Mouse (Mus musculus): ENCODE measurements around the gene Prkcb. TPM values are rescaled to one million over a fixed set of nuclear protein-coding genes. Genes with fewer than 3 reads are reported as not detected.

Prkcb gene
- total RNA-seq, 4 experiments from 2014 or later: 0.15 to 1.2 (median 0.73) TPM

DNA sequence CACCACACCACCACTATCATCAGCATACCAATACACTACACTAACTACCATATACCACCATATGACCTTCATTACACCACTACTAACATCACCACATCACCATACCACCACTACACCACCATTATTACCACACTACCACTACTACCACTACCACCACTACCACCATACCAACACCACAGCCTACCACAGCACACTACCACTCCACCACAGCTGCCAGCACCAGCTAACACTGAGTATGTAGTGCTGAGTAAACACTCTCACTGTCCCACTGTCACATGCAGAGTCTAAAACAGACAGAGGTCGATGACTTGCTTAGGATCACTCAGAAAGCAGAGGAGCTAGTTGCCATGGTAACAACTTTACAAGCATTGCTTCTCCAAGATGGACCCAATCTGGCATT lies 78.1 kb downstream of the Prkcb start:
- no peak for DNase-seq (ENCODE audit: low spot score in 2 of 2)

DNA sequence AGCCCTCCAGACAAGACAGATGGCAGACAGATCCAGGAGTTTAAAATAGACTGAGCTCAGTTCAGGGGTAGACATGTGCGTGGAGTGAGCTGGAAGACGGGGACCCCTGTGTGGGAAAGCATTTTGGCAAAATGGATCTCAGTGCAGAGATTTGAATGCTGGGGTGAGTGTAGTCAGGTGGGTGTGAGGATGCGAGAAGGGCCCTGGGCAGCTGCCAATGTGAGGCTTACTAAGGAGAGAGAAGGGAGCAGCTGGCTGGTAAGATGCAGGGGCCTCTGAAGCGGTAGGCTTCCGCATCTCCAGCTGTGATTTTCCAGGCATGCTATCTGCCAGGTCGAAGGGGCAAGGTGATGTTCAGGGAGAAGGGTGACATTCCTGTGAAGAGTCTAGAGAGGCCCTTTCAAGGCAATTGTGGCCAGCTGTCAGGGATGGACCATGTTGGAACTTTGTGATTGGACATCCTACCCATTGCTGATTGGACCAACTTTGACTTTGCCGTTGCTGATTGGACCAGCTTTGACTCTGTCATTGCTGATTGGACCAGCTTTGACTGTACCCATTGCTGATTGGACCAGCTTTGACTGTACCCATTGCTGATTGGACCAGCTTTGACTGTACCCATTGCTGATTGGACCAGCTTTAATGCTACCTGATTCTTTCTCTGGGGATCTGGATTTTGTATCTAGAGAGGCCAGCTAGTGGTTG lies 78.9 kb downstream of the Prkcb start:
- DNase-seq (ENCODE audit: low spot score in 2 of 2): no peak

DNA sequence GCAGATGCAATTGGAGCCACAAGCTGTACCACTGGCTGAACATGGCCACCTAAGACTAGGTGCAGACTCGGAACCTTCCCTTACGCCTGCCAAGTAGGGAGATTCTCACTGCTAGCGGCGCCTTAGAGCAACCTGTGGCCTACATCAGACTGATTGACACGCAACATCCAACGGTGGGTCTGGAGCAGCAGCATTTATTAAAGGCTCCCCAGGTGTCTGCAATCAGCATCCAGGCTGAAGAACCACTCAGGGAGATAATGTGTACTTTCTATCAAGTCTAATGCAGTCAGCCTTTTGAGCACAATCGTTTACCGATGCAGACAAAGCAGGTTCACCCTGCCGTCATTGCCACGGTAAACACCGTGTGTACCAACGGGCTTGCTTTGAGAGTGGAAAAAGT lies 81.9 kb downstream of the Prkcb start:
- DNase-seq (ENCODE audit: low spot score in 2 of 2): no peak

DNA sequence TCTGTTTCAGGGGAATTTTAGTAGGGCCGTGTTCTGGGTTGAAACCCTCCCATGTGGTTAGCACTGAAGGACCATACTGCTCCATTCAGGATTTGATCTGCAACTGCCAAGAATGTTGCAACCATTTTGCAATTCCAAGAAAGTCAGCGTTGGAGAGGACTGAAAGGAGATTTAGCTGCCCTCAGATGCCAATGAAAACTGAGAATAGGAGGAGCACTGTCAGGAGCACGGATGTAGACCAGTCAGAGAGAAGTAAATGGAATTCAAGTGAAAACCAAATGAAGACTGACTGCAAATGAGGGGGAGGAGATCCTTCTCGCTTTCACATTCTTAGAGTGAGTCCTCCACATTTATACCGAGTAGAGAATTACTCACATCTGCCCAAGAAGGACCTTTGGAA lies 83.4 kb downstream of the Prkcb start:
- DNase-seq (ENCODE audit: low spot score in 2 of 2): no peak

DNA sequence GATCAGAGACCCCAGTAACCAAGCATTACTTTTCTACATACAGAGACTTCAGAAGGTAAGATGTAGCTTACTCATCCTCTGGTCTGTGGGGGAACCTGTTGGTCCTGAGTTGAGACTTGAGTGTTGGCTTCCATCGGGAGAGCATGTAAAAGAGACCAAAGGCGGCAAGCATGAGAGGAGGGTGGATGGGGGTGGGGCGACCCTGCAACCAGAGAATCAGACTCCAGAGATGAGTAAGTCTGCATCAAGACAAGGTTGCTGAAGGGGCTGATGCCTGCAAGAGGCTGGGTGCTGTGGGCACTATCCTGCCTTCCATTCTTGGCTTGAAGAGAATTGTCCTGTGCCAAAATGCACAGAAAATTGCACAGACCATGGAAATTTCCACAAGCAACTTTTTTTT lies 83.8 kb downstream of the Prkcb start:
- no peak for DNase-seq (ENCODE audit: low spot score in 2 of 2)

DNA sequence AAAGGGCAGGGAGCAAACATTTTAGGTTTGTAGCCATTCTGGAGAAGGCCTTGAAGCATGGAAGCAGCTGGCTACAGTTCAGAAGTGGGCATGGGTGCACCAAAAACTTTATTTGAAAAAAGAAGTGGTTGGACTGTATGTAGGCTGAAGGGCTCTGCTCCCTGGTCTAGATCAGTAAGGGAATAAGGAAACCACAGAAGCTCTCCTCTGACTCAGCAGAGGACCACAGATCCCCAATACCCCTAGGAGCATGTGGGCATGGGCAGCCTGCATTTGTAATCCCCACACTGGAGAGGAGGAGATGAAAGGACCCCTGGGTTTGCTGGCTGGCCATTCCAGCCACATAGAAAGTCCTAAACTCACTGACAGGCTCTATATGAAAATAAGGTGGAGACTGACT lies 88.3 kb downstream of the Prkcb start:
- no peak for DNase-seq (ENCODE audit: low spot score in 2 of 2)

DNA sequence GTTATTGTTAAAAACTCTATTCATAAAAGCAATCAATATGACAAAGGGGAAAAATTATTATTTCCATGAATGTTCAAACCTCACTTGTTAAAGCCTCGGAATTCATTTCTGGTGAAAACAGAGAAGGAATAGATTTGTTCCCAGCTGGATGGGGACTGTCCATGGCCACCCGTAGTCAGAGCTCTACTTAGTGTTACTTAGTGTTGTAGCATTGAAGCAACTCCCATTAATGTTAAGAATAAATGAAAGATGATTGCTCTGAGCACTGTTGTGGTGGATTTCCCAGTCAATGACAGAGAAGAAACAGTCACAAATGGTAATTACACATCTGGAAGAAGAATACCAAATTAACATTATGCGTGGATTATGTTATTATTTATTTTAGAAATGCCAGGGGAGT lies 89.4 kb downstream of the Prkcb start:
- no peak for DNase-seq (ENCODE audit: low spot score in 2 of 2)

DNA sequence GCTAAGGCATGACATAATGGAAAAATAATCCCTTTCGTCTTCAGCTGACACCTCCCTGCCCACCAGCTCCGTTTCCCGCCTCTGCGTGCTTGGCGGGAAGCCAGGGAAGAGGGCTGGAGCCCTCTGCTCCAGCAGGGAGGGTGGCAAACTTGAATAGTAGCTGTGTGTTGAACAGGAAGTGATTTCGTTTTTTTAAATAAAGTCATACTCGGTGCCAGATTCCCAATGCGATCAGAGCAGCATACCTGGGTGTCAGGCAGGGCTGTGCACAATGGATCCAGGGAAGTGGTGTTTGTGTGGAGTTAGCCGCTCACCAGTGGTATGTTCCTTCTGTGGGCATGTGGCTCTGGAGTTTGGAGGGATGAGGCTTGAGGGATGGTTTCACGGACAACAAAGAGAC lies 89.9 kb downstream of the Prkcb start:
- DNase-seq (ENCODE audit: low spot score in 2 of 2): no peak

DNA sequence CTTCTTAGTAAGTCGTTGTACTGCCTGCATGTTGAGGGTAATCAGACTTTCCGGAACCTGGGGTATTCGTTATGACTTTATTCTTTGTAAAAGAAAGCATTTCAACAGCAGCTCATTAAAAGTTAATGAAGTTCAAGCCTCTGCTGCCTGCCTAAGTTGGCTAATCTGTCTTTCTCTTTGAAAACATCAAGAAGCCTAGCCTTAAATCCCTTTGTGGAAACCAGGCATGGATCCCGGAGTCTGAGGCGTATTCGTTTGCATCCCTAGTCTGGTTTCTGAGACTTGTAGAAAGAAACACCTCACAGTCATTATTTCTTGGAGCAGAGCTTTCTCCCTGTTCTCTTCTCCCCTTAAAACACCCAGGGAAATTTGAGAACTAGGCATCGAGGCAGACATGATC lies 90.7 kb downstream of the Prkcb start:
- DNase-seq (ENCODE audit: low spot score in 2 of 2): no peak

DNA sequence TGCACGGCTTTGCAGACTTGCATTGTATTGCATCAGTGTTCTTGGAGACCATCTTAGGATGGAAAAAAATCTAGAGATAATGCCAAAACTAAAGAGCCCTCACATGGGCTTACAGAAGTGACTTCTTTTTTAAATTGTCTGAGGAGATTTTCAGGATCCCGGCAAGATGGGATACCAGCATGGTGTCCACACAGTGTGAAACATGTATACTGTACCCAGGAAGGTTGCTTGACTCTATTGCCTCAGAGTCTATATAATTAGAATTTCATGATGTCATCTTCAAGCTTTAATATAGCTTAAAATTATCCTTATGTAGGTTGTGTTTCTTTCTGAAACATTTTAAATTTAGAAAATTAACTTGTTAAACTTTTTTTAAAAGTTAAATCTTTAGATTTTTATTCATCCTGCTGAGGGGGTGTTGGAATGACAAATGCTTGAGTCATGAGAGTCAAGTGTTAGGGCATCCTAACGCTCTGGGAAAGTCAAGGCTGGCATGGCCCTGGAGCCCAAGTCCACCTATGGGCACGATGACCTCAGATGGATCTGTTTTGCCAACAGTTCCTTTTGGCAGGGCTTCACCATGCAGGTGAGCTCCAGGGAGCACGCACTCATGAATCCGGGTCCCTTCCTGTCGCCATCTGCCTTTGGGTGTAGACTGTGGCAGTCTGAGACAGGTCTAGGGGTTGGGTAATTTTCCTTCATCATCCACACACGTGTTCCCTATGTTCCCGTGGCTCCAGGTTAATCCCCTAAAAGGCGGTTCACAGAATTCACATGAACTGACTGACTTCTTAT lies 92.0 kb downstream of the Prkcb start:
- DNase-seq (ENCODE audit: low spot score in 2 of 2): no peak

DNA sequence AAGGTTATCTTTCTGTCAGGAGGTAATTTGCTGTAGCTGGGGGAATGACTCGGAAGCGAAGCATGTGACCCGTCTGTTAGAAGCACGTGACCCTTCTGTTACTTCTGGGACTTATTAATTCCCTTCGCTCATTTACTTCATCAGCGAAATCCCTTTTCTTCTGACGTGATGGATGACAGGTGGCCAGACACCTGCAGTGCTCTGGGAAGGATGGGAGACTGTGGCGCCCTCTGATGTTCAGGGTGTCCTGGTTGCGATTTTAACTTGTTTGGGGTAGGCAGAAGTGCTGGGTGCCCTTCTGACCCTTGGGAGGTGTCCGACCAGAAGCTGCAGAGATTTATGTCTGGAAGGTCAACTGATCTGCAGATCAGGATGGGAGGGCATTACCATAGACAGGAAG lies 93.0 kb downstream of the Prkcb start:
- no peak for DNase-seq (ENCODE audit: low spot score in 2 of 2)

DNA sequence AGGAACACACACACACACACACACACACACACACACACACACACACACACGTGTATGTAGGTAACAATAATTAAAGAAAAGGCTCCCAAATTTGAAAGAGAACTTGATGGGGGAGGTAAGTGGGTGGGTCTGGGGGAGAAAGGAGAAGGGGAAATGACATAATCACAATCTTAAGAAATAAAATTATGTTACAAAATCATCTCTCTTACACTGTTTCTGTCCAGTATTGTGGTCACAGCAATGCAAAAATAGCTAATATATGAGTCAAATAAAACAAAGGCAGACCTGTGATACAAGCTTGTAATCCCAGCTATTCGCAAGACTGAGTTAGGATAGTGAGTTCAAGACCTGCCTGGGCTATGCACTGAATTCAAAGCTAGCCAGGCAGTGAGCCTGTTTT lies 94.7 kb downstream of the Prkcb start:
- no peak for DNase-seq (ENCODE audit: low spot score in 2 of 2)

DNA sequence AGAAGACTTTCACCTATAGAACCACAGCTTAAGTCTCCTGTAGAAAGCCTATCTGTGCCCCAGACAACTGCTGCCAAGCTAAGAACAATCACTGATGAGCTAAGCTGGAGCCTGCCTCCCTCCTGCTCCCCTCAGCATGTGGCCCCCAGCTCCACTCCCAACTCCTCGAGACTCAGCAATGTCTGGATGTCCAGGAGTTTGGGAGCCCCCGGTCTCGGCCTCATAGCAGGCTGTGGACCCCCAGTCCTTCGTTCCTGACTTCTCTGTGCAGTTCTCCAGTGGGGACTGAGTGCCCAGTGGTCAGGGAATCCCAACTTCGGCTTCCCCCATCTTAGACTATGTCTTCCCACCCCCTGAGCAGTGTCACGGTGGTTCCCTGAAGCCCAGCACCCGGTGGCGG lies 96.3 kb downstream of the Prkcb start:
- no peak for DNase-seq (ENCODE audit: low spot score in 2 of 2)

DNA sequence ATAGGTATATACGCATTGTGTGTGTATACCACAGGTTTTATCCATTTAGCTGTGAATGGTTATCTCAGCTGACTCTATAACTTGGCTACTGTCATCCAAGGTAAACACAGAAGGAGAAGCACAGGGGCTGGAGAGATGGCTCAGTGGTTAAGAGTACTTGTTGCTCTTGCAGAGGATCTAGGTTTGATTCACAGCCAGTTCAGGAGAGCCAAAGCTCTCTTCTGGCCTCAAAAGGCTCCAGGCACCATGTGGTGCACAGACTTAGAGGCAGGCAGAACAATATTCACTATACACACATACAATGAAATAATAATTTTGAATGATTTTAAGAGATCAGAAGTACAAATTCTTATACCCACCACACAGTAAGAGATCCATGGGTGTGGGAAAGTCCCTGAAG lies 98.0 kb downstream of the Prkcb start:
- no peak for DNase-seq (ENCODE audit: low spot score in 2 of 2)

DNA sequence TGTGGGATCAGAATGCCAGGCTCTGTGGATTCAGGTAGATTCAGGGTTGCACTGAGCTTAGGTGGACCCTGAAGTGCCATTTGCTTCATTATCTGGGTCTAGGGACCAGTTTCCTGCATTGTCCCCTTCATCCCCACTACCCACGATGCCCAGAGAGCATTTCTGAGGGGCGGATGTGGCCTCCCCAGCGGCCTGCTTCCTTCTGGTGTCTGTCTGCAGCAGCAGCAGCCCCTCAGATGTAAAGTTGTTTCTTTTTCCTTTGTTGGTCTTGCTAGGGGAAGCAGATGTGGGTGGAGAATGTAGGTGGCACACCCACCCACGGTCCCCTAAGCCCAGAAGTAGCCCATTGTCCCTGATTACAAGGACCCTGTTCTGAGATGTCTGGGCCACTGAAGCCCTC lies 99.3 kb downstream of the Prkcb start:
- no peak for DNase-seq (ENCODE audit: low spot score in 2 of 2)

DNA sequence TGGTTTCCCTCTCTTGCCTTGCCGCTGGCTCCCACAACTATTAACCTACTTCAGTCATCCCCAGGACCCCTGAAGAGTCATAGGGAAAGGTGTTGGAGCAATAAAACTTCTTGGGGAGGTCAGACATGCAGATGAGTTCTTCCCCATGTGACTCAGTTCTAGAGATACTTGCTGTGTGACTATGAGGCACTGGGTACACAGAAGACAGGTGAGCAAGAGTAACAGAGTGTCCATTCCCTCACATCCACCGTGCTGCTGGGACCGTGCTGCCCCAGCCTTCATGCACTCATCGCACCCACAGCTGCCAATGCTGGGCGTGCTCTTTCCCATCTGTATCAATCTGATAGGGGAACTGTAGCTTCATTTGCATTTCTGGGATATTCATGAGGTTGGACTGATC lies 100.3 kb downstream of the Prkcb start:
- DNase-seq (ENCODE audit: low spot score in 2 of 2): no peak

DNA sequence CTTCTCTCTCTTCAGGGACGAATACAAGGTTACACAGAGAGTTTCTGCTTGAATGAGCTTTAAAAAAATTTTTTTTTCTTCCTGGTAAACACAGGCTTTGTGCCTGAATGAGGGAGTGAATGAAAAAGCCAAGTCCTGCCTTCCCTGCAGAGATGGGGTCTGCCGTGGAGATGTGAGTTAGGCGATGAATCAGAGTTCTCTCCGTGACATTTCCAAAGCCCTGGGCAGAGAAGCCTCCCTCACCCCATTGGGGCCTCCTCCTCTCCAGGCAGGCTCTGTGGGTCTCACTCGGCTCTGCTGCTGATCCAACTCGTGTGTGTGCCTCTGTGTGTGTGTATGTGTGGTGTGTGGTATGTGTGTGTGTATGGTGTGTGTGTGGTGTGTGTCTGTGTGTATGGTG lies 101.1 kb downstream of the Prkcb start:
- DNase-seq (ENCODE audit: low spot score in 2 of 2): no peak

DNA sequence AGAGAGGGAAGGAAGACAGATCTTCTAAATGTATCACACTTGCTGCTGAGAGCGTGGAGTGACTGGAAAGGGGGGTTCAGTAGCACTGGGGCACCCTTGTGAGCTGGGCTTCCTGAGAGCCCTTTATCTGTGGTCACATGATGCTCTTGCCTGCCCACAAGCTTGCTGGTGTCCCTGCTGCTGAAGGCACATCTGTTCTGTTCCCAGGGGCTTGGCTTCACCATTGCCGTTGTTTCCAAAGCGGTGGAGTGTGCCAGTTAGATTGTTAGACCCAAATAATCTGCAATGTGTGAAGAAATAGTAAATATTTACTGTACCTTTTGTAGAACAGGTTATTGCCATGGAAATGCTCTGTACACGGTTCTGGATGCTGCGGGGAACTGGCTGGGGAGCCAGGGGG lies 101.6 kb downstream of the Prkcb start:
- no peak for DNase-seq (ENCODE audit: low spot score in 2 of 2)

DNA sequence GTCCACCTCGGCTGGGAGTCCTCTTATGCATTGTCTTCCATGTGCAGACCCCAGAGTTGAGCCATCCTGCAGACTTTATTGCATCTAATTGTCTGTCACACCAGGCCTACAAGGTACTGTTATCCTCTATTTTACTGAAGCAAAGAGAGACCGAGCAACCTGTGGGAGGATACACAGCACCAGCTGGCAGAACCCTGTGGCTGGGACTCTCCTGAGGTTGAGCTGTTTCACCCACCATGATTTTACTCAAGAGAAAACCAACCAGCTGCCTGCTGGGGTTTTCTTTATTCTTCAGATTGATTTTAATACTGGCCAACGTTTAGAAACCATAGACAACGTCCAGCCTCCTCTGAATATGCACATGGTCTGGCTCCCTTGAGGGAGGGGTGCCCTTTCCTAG lies 102.1 kb downstream of the Prkcb start:
- DNase-seq (ENCODE audit: low spot score in 2 of 2): no peak

DNA sequence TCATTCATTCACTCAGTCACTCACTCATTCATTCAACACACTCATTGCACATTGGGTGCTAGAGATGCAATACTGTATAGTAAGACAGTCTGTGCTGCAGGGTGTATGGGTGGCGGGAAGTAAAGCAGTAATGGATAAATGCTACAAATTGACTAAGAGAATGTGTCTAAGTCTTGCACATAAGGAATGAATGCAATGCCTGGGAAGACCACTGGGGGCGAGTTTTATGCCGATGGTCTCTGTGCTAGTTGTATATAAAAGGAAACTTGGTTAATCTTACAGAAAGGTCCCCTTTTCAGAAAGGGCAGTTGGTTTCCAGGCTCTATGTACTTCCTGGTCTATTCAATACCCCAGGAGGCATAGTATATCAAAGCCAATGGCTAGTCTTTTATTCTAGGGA lies 102.8 kb downstream of the Prkcb start:
- no peak for DNase-seq (ENCODE audit: low spot score in 2 of 2)

DNA sequence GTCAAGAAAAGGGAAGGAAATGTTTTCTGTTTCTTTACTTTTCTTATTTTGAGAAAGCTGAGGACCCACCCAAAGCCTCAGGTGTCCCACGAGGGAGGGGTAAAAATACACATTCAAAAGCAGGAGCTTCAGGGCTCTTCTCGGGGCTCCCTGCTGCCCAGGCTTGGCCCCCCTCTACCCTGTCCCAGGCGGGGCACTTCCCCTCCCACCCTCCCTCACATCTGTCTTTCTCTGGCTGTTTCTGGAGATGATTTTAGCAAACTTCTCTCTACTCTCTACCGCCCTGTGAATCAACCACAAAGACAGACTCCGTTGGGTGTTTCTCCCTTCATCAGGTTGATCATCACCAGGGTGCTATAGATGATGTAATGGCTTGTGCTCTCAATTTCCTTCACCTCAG lies 105.4 kb downstream of the Prkcb start:
- DNase-seq (ENCODE audit: low spot score in 2 of 2): no peak

DNA sequence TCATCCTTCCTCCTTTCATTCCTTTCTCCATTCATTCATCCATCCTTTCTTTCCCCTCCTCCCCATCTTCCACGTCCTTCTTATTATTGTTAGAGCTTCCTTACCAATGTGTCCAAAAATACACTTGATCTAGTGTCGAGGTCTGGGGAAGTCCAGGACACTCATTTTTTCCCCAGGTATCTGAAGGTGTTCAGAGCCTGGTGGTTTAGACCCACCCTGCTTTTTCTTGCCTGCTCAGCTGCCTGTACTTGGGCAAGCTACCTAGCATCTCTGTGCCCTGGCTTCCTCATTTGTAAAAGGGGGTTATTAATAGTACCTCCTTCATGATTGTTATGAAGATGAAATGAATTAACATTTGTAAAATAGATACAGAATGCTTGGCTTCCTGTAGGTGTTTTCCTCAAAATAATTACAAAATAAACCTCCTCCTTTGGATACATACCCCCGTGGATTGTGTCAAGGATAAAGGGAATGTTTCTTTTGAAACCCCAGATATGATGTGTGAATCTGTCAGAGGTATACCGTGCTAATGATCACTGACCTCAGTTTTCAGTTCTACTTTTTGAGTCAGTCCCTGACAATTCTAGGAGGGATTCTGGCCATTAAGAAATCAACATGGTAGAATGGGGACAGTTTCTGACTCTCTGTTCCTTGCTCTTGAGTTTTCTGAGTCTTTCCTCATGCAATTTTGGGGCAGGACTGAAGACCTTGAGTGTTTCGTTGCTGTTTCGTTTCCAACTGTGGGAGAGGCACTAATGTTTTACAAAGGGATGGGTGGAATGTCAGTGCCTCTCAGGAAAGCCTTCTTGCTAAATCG lies 106.8 kb downstream of the Prkcb start:
- DNase-seq (ENCODE audit: low spot score in 2 of 2): no peak

DNA sequence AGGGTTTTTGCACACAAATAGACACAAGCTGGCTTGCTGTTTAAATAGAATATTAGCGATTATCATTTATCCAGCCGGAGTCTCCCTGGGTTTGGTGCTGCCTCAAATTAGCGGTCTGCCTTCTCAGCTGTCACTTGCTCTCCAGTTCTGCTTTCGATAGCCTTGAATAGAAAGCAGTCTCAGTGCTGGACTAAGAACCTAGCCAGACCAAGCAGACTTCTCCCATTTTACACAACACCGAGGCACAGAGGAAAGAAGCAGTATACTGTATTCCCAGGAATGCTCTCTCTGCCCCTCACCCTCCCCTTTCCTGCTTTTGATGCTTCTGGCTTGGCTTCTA lies 107.4 kb downstream of the Prkcb start:
- DNase-seq (ENCODE audit: low spot score in 2 of 2): no peak

All from gastrocnemius, adult 8-10 months (tissue).